Mouse (Mus musculus) testis, postnatal 14 days (tissue): ENCODE data around the gene Wdr19.

Experiments used
- DNase-seq: peaks from one replicate; pipeline ENCODE4 v3.0.0; 2021; ENCODE audit warnings: low spot score

Wdr19 gene

GRCm38 (mm10) chr5:65199346-65200128, at the start of gene Wdr19:
Wdr19 (plus strand) TSS chr5:65199696.
- DNase-seq, result peak; percentile 99

- DNase-seq, result no peak
Observed at GRCm38 (mm10) chr5:65149706-65150105, 49.8 kb upstream of the Wdr19 start.

- DNase-seq, result no peak
Observed at GRCm38 (mm10) chr5:65150376-65150955, 49.0 kb upstream of the Wdr19 start.

- no peak for DNase-seq
Observed at GRCm38 (mm10) chr5:65151276-65151675, 48.2 kb upstream of the Wdr19 start.

- DNase-seq, result no peak
Observed at GRCm38 (mm10) chr5:65151767-65152166, 47.7 kb upstream of the Wdr19 start.

GRCm38 (mm10) chr5:65154287-65154686, 45.2 kb upstream of the Wdr19 start:
- no peak for DNase-seq

GRCm38 (mm10) chr5:65156853-65157252, 42.6 kb upstream of the Wdr19 start:
- no peak for DNase-seq

GRCm38 (mm10) chr5:65157412-65158381, 41.8 kb upstream of the Wdr19 start:
- DNase-seq, result no peak

- no peak for DNase-seq
Observed at GRCm38 (mm10) chr5:65158696-65159305, 40.7 kb upstream of the Wdr19 start.

- DNase-seq, result no peak
Observed at GRCm38 (mm10) chr5:65163001-65163400, 36.5 kb upstream of the Wdr19 start.

- DNase-seq, result no peak
Observed at GRCm38 (mm10) chr5:65163489-65164092, 35.9 kb upstream of the Wdr19 start.

GRCm38 (mm10) chr5:65170206-65170605, 29.3 kb upstream of the Wdr19 start:
- no peak for DNase-seq

- no peak for DNase-seq
Observed at GRCm38 (mm10) chr5:65175035-65175917, 24.2 kb upstream of the Wdr19 start.

- no peak for DNase-seq
Observed at GRCm38 (mm10) chr5:65175918-65176484, 23.5 kb upstream of the Wdr19 start.

GRCm38 (mm10) chr5:65177026-65177514, 22.4 kb upstream of the Wdr19 start:
- no peak for DNase-seq

GRCm38 (mm10) chr5:65178477-65178876, 21.0 kb upstream of the Wdr19 start:
- no peak for DNase-seq

GRCm38 (mm10) chr5:65181160-65181793, 18.2 kb upstream of the Wdr19 start:
- DNase-seq, result peak; percentile 82

- DNase-seq, result no peak
Observed at GRCm38 (mm10) chr5:65181794-65182169, 17.7 kb upstream of the Wdr19 start.

GRCm38 (mm10) chr5:65182268-65182667, 17.2 kb upstream of the Wdr19 start:
- no peak for DNase-seq

GRCm38 (mm10) chr5:65191601-65192000, 7.9 kb upstream of the Wdr19 start:
- no peak for DNase-seq
